In the genomic region with DNA sequence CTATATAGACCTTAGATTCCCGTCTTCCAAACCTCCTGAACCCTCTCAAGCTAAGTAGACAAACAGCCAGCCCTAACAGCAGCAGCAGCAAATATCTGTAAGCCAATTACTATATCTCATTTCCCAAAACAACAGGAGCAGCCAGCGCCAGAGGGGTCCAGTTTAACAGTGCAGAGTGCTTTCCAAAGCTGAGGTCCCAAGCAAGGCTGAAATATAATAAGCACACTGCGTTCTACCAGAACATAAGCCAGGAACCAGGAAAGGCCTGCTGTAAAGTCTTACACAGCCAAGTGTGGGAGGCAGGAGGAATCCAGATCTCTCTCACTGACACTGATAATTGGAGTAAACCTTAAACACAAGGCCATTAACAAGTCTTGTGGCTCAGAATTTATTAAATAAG, we compare ENCODE assay signal across 28 mouse cellular contexts. TPM values are rescaled to one million over a fixed set of nuclear protein-coding genes. Genes with fewer than 3 reads are reported as not detected.
DNase-seq lines count a peak whose midpoint lies in the region; ATAC-seq and TF ChIP-seq lines count a peak whose summit lies in the region.
"Had no signal": no experiment of that assay in that cellular context is flagged by ENCODE, and none has a peak within 500 bp of the region (broad histone marks: within the 10 kb centered on the region; RNA-seq: fewer than 3 reads in every experiment).

No protein-coding gene starts in this region.

- H3K27ac ChIP-seq in gastrocnemius, adult 2 months, result peak overlapping the region; percentile 64
- 0 out of 2 replicates have a peak overlapping the region, but pooled peaks have one; percentile 11 for H3K27ac ChIP-seq in stomach, embryonic 16.5 days (ENCODE audit: low read length)
- H3K27ac ChIP-seq: embryonic facial prominence, embryonic 13.5 days; hindbrain, embryonic 14.5 days; kidney, postnatal 0 days; liver, embryonic 15.5 days; lung, embryonic 15.5 days had no signal

- H3K9me3 ChIP-seq in stomach, embryonic 16.5 days (replicated peaks; ENCODE audit: control insufficient read depth, low read length), result no peaks in the 10 kb centered on the region
- H3K9me3 ChIP-seq: embryonic facial prominence, embryonic 13.5 days; liver, embryonic 15.5 days; lung, embryonic 15.5 days had no signal

- TF ChIP-seq CTCF in gastrocnemius, adult 2 months (IDR thresholded peaks at IDR 0.05), result no peak

- intact Hi-C loops in heart, postnatal 25 days (cut with DNase I), result no loop called here
- intact Hi-C loops in gastrocnemius, adult 2 months (cut with DNase I), result loop anchor here (5.0 kb wide), 1 partner anchor 44 kb away; no protein-coding TSS in a partner anchor

- no peak for ATAC-seq in stomach, embryonic 16.5 days (ENCODE audit: insufficient read depth, low FRiP score)
- ATAC-seq: CD4-positive, CD25-positive, alpha-beta regulatory T cell, adult 4 months; forebrain, embryonic 14.5 days; inflammation-experienced regulatory T-cells, adult 6 months had no signal

- DNase-seq in heart, adult 11 months, result peak; percentile 94
- no peak for DNase-seq in heart, postnatal 25 days (ENCODE audit: low spot score)
- DNase-seq in ovary, postnatal 14 days (ENCODE audit: low spot score), result peak; percentile 13
- no peak for DNase-seq in ovary, postnatal 10 days (ENCODE audit: low spot score)
- peak; percentile 64 for DNase-seq in gastrocnemius, adult 2 months
- no peak for DNase-seq in yolk sac, embryonic 10.5 days (ENCODE audit: low spot score)
- DNase-seq: adrenal gland, adult 2 months; cerebellum, adult 18-20 months; cerebellum, postnatal 14 days; heart, postnatal 36 days; kidney, adult 2 months; layer of hippocampus, adult 9-11 months; liver; lung, postnatal 4 days; midbrain, embryonic 14.5 days; right cerebral cortex, adult 18-20 months; right cerebral cortex, postnatal 4 days; thymus, postnatal 25 days had no signal

- H3K9ac ChIP-seq in stomach, embryonic 16.5 days (ENCODE audit: low read length), result no peak overlapping the region
- H3K9ac ChIP-seq: embryonic facial prominence, embryonic 13.5 days; hindbrain, embryonic 14.5 days; liver, embryonic 15.5 days; lung, embryonic 15.5 days had no signal

- no peaks in the 10 kb centered on the region for H3K27me3 ChIP-seq in stomach, embryonic 16.5 days (ENCODE audit: control insufficient read depth, insufficient read depth, low read length)
- H3K27me3 ChIP-seq: embryonic facial prominence, embryonic 13.5 days; liver, embryonic 15.5 days; lung, embryonic 15.5 days had no signal

- no peak overlapping the region for H3K4me3 ChIP-seq in gastrocnemius, adult 2 months
- no peak overlapping the region for H3K4me3 ChIP-seq in stomach, embryonic 16.5 days (replicated peaks; ENCODE audit: low read length)
- H3K4me3 ChIP-seq: embryonic facial prominence, embryonic 13.5 days; erythroblast, embryonic 14.5 days; liver, embryonic 15.5 days; lung, embryonic 15.5 days had no signal

- peaks cover 6% of the 10 kb centered on the region; the same call in 1 of the 2 replicates for H3K4me1 ChIP-seq in stomach, embryonic 16.5 days (ENCODE audit: control insufficient read depth, insufficient read depth, low read length)
- H3K4me1 ChIP-seq: lung, embryonic 15.5 days had no signal

- WGBS in stomach, embryonic 16.5 days, result 55% methylated on average over 3 of the region's 3 CpGs

- no peaks in the 10 kb centered on the region for H3K36me3 ChIP-seq in stomach, embryonic 16.5 days (ENCODE audit: control insufficient read depth, insufficient read depth, low read length)
- H3K36me3 ChIP-seq: liver, embryonic 15.5 days; lung, embryonic 15.5 days had no signal

- H3K4me2 ChIP-seq in stomach, embryonic 16.5 days (ENCODE audit: low read depth, low read length), result no peak overlapping the region
- H3K4me2 ChIP-seq: embryonic facial prominence, embryonic 13.5 days; hindbrain, embryonic 14.5 days; liver, embryonic 15.5 days; lung, embryonic 15.5 days had no signal

RNA-seq across cellular contexts. Expression of a gene that starts 27.3 kb away (rescaled TPM):
- 1 to 10 TPM; 3.7 to 4.2 TPM for total RNA-seq in heart, postnatal 25 days (2021)
- total RNA-seq in gastrocnemius, adult 2 months (2021), result 10 to 100 TPM; 19.3 to 28.5 TPM
- polyA plus RNA-seq in stomach, embryonic 16.5 days (2015; fragmentation: Nextera tagmentation; extraction: Ambion mirVana), result 8.7 and 9.2 TPM in 2 replicates

Comparison
In these comparisons a context has a peak if more than half of its experiments do, and no peak if none do; other contexts are left out.
1. DNase-seq: peak in heart, adult 11 months (single experiment), ovary, postnatal 14 days (single experiment) and gastrocnemius, adult 2 months (single experiment); none in heart, postnatal 25 days (single experiment), ovary, postnatal 10 days (single experiment) and yolk sac, embryonic 10.5 days (single experiment).